Mouse (Mus musculus) CH12.LX (cell line): ENCODE measurements around the gene Nup210l. TPM values are rescaled to one million over a fixed set of nuclear protein-coding genes. Genes with fewer than 3 reads are reported as not detected.

Experiments
- DNase-seq: peaks from one replicate; pipeline ENCODE4 v3.0.0-alpha.2; 2013; ENCODE audit errors: extremely low read depth
- H3K27ac ChIP-seq: 2 replicates; pipeline ENCODE4 v1.5.1; 2012; ENCODE audit warnings: low read depth, mild to moderate bottlenecking, control low read depth, moderate library complexity; ENCODE audit not compliant: insufficient read depth
- H3K27me3 ChIP-seq: replicated peaks from 2 replicates; pipeline ENCODE3; 2012; ENCODE audit warnings: inconsistent platforms
- H3K36me3 ChIP-seq, 2 experiments: replicated peaks in 1 of 2; 2 replicates each; pipeline versions ENCODE3 to v1.6.1; 2012; ENCODE audit warnings: inconsistent platforms in 1 of 2, low read length in 1 of 2, mild to moderate bottlenecking in 1 of 2, mixed read lengths in 1 of 2, moderate library complexity in 1 of 2; ENCODE audit not compliant: control insufficient read depth in 1 of 2, insufficient read depth in 1 of 2
- H3K4me1 ChIP-seq, 2 experiments: 2 replicates each; pipeline ENCODE4 v1.6.1; 2012; ENCODE audit warnings: inconsistent platforms in 1 of 2, moderate library complexity in 1 of 2; ENCODE audit not compliant: insufficient read depth in 2 of 2, control insufficient read depth in 1 of 2
- H3K4me2 ChIP-seq: 2 replicates; pipeline ENCODE4 v1.6.1; 2012; ENCODE audit warnings: low read depth, mild to moderate bottlenecking, control low read depth; ENCODE audit not compliant: poor library complexity, insufficient read depth, severe bottlenecking
- H3K4me3 ChIP-seq, 3 experiments: fragments of 150-350 bp in 1 of 3; sonication (generic) in 1 of 3; replicated peaks in 1 of 3; 2 replicates each; pipeline versions ENCODE3 to v1.5.1; 2011 to 2012; ENCODE audit warnings: low read depth in 2 of 3, low read length in 2 of 3, mild to moderate bottlenecking in 2 of 3, moderate library complexity in 2 of 3, control low read depth in 1 of 3, improper control_type of control experiment in 1 of 3, inconsistent platforms in 1 of 3, mixed read lengths in 1 of 3; ENCODE audit not compliant: poor library complexity in 1 of 3
- H3K79me2 ChIP-seq: replicated peaks from 2 replicates; pipeline ENCODE4 v1.6.1; 2012; ENCODE audit warnings: mild to moderate bottlenecking, moderate library complexity; ENCODE audit not compliant: control insufficient read depth, poor library complexity, insufficient read depth, severe bottlenecking; ENCODE audit errors: extremely low read depth
- H3K9ac ChIP-seq: 2 replicates; pipeline ENCODE4 v1.6.1; 2012; ENCODE audit warnings: low read depth, mild to moderate bottlenecking, control low read depth, moderate library complexity; ENCODE audit not compliant: insufficient read depth
- H3K9me3 ChIP-seq: replicated peaks from 2 replicates; pipeline ENCODE3; 2012; ENCODE audit warnings: low read length, inconsistent platforms, mixed read lengths
- CHD1 ChIP-seq: IDR thresholded peaks from 2 replicates; pipeline ENCODE4 v1.6.1; 2012; ENCODE audit warnings: low read depth, low read length, improper control_type of control experiment, inconsistent platforms
- E2F4 ChIP-seq: IDR thresholded peaks from 2 replicates; pipeline ENCODE4 v1.6.1; 2011; ENCODE audit warnings: low read depth, low read length, improper control_type of control experiment; ENCODE audit not compliant: insufficient replicate concordance
- EP300 ChIP-seq: IDR thresholded peaks from 2 replicates; pipeline ENCODE4 v1.6.1; 2011; ENCODE audit warnings: low read length, improper control_type of control experiment
- ETS1 ChIP-seq: conservative IDR thresholded peaks from 2 replicates; pipeline ENCODE4 v1.6.1; 2012; ENCODE audit warnings: low read depth, mild to moderate bottlenecking, inconsistent platforms, low read length, improper control_type of control experiment, moderate library complexity
- HCFC1 ChIP-seq: IDR thresholded peaks from 2 replicates; pipeline ENCODE4 v1.6.1; 2012; ENCODE audit warnings: low read depth, mild to moderate bottlenecking, inconsistent platforms, low read length, improper control_type of control experiment
- IRF4 ChIP-seq: IDR thresholded peaks from 2 replicates; pipeline ENCODE4 v1.6.1; 2014; ENCODE audit warnings: low read depth, mild to moderate bottlenecking, inconsistent platforms, low read length, improper control_type of control experiment
- JUND ChIP-seq: conservative IDR thresholded peaks from 2 replicates; pipeline ENCODE4 v1.6.1; 2011; ENCODE audit warnings: low read depth, low read length, improper control_type of control experiment
- KAT2A ChIP-seq: IDR thresholded peaks from 2 replicates; pipeline ENCODE4 v1.6.1; 2012; ENCODE audit warnings: low read length, improper control_type of control experiment, inconsistent platforms; ENCODE audit not compliant: insufficient replicate concordance
- MAX ChIP-seq: IDR thresholded peaks from 2 replicates; pipeline ENCODE4 v1.6.1; 2011; ENCODE audit warnings: low read length, improper control_type of control experiment
- PAX5 ChIP-seq: IDR thresholded peaks from 2 replicates; pipeline ENCODE4 v1.6.1; 2012; ENCODE audit warnings: low read length, inconsistent platforms, mixed read lengths
- RAD21 ChIP-seq: IDR thresholded peaks from 2 replicates; pipeline ENCODE4 v1.6.1; 2011; ENCODE audit warnings: low read depth, mild to moderate bottlenecking, low read length, improper control_type of control experiment, moderate library complexity
- RCOR1 ChIP-seq: conservative IDR thresholded peaks from 2 replicates; pipeline ENCODE4 v1.6.1; 2012; ENCODE audit warnings: low read depth, mild to moderate bottlenecking, inconsistent platforms, low read length, improper control_type of control experiment
- SIN3A ChIP-seq: IDR thresholded peaks from 2 replicates; pipeline ENCODE4 v1.6.1; 2012; ENCODE audit warnings: low read length, improper control_type of control experiment, inconsistent platforms
- SMC3 ChIP-seq: IDR thresholded peaks from 2 replicates; pipeline ENCODE4 v1.6.1; 2011; ENCODE audit warnings: low read depth, low read length, improper control_type of control experiment
- TCF12 ChIP-seq: IDR thresholded peaks from 2 replicates; pipeline ENCODE4 v1.6.1; 2014; ENCODE audit warnings: low read depth, mild to moderate bottlenecking, inconsistent platforms, low read length, improper control_type of control experiment
- UBTF ChIP-seq: IDR thresholded peaks from 2 replicates; pipeline ENCODE4 v1.6.1; 2012; ENCODE audit warnings: low read depth, mild to moderate bottlenecking, inconsistent platforms, low read length, improper control_type of control experiment, moderate library complexity
- USF1 ChIP-seq: IDR thresholded peaks from 2 replicates; pipeline ENCODE4 v1.6.1; 2014; ENCODE audit warnings: low read depth, mild to moderate bottlenecking, inconsistent platforms, low read length, improper control_type of control experiment
- USF2 ChIP-seq: conservative IDR thresholded peaks from 2 replicates; pipeline ENCODE4 v1.6.1; 2011; ENCODE audit warnings: low read depth, low read length, improper control_type of control experiment
- ZC3H11A ChIP-seq: IDR thresholded peaks from 2 replicates; pipeline ENCODE4 v1.6.1; 2012; ENCODE audit warnings: low read depth, mild to moderate bottlenecking, inconsistent platforms, low read length, improper control_type of control experiment
- ZKSCAN1 ChIP-seq: IDR thresholded peaks from 2 replicates; pipeline ENCODE4 v1.6.1; 2012; ENCODE audit warnings: low read depth, inconsistent platforms, low read length, improper control_type of control experiment, borderline replicate concordance
- ZNF384 ChIP-seq: IDR thresholded peaks from 2 replicates; pipeline ENCODE4 v1.6.1; 2012; ENCODE audit warnings: low read depth, low read length, improper control_type of control experiment, inconsistent platforms
- dilution Hi-C: fragments of 300-500 bp; cut with MboI; formaldehyde crosslinking; loops from 2 replicates; pipeline ENCODE4 v1.14.3; 2020; ENCODE audit warnings: low sequenced_read_pairs; ENCODE audit not compliant: extremely low pct_unique_long_range_greater_than_20kb, extremely low pct_ligation_motif_present
- in situ Hi-C: fragments of 300-500 bp; cut with MboI; formaldehyde crosslinking; loops from 3 replicates; pipeline ENCODE4 v1.14.3; 2019; ENCODE audit warnings: low sequenced_read_pairs, low pct_ligation_motif_present, low pct_unique_long_range_greater_than_20kb, mixed read lengths
- polyA plus RNA-seq: library from polyadenylated mRNA; unstranded; fragments of >175 nt; gene quantifications from 2 replicates; pipeline ENCODE4 v1.2.1, GENCODE M21; 2012; ENCODE audit warnings: low read depth; ENCODE audit not compliant: insufficient read length
- total RNA-seq, 2 experiments: library from RNA; depleted of rRNA; stranded (reverse); fragments of 300-350 nt in 1 of 2; fragments of >200 nt in 1 of 2; gene quantifications; 2 replicates each; pipeline ENCODE4 v1.2.3; 2012 to 2014

Nup210l gene
- total and polyA plus RNA-seq, 3 experiments: 0.42 to 0.47 (median 0.43) TPM

- peaks cover 73% of the 10 kb centered on the region for H3K79me2 ChIP-seq
- H3K36me3 ChIP-seq: peaks cover 42 to 71% of the 10 kb centered on the region in 2 experiments
- TF ChIP-seq ETS1: no peak
- in situ Hi-C loops (no loop called here), dilution Hi-C loops (no loop called here)
- no peak for DNase-seq
- no peak overlapping the region for H3K4me2 ChIP-seq
- H3K9me3 ChIP-seq: no peaks in the 10 kb centered on the region
- no peak overlapping the region for H3K9ac ChIP-seq
- H3K27ac ChIP-seq: no peak overlapping the region
- H3K27me3 ChIP-seq: no peaks in the 10 kb centered on the region
- H3K4me1 ChIP-seq: peaks cover 11 to 44% of the 10 kb centered on the region in 2 experiments; a peak in 3 of 4 replicates
- H3K4me3 ChIP-seq: no peak overlapping the region
These were observed 18.7 kb upstream of the Nup210l start for GRCm38 (mm10) chr3:90085281-90085680.

- Histone ChIP-seq H3K4me3 (no peak overlapping the region), H3K9me3 (no peaks in the 10 kb centered on the region), H3K36me3 (peaks cover 50 to 79% of the 10 kb centered on the region in 2 experiments), H3K4me1 (peaks cover 11 to 44% of the 10 kb centered on the region in 2 experiments; a peak in 3 of 4 replicates), H3K9ac (no peak overlapping the region), H3K4me2 (no peak overlapping the region), H3K27me3 (no peaks in the 10 kb centered on the region), H3K79me2 (peaks cover 66% of the 10 kb centered on the region), H3K27ac (no peak overlapping the region)
- no peak for DNase-seq
- in situ Hi-C loops (no loop called here), dilution Hi-C loops (no loop called here)
- TF ChIP-seq MAX (no peak), PAX5 (no peak), EP300 (no peak), HCFC1 (no peak), IRF4 (no peak), JUND (no peak), RAD21 (no peak), UBTF (no peak), RCOR1 (no peak), ZKSCAN1 (no peak), USF2 (no peak), CHD1 (no peak), E2F4 (no peak), TCF12 (no peak), USF1 (no peak), ZC3H11A (no peak), SIN3A (no peak), SMC3 (no peak), ZNF384 (no peak), KAT2A (no peak)
These were observed 17.9 kb upstream of the Nup210l start for GRCm38 (mm10) chr3:90086068-90086467.
